ENCODE assay signal across 21 mouse cellular contexts in genomic region chr12:24778876-24779275, GRCm38 (mm10). TPM values are rescaled to one million over a fixed set of nuclear protein-coding genes. Genes with fewer than 3 reads are reported as not detected.
DNase-seq lines count a peak whose midpoint lies in the region; ATAC-seq and TF ChIP-seq lines count a peak whose summit lies in the region.
"Had no signal": no experiment of that assay in that cellular context is flagged by ENCODE, and none has a peak within 500 bp of the region (broad histone marks: within the 10 kb centered on the region; RNA-seq: fewer than 3 reads in every experiment).

No protein-coding gene starts in this region.

- no peak overlapping the region for H3K9ac ChIP-seq in heart, adult 2 months (ENCODE audit: low read depth, low read length)
- no peak overlapping the region for H3K9ac ChIP-seq in neural tube, embryonic 13.5 days
- no peak overlapping the region for H3K9ac ChIP-seq in neural tube, embryonic 15.5 days (replicated peaks)

- intact Hi-C loops in heart, adult 2 months (cut with DNase I): no loop called here

- no peak for TF ChIP-seq EP300 in heart, adult 2 months (IDR thresholded peaks at IDR 0.05; ENCODE audit: insufficient read depth, low read depth, low read length)

- peak; percentile 69 for DNase-seq in heart, adult 11 months
- no peak for DNase-seq in heart, adult 2 months
- DNase-seq in heart, embryonic 10.5 days (ENCODE audit: low spot score): peak; percentile 67
- no peak for DNase-seq in heart, postnatal 4 days
- DNase-seq: adrenal gland, adult 2 months; adrenal gland, adult 8-10 months; adrenal gland, postnatal 10 days; adrenal gland, postnatal 14 days; adrenal gland, postnatal 25 days; adrenal gland, postnatal 36 days; B cell, adult 2 months; cerebellum, adult 11 months; cerebellum, adult 11-12 months; cerebellum, adult 18-20 months had no signal

- no peak for ATAC-seq in neural tube, embryonic 13.5 days (ENCODE audit: low read depth)
- ATAC-seq in neural tube, embryonic 15.5 days (ENCODE audit: low FRiP score): no peak
- ATAC-seq: activated CD4-positive, CD25-positive, alpha-beta regulatory T cell, adult 4 months; CD4-positive, CD25-positive, alpha-beta regulatory T cell, adult 4 months; Patski had no signal

- H3K27ac ChIP-seq in heart, adult 2 months: no peak overlapping the region
- H3K27ac ChIP-seq in heart, embryonic 10.5 days: no peak overlapping the region
- H3K27ac ChIP-seq in neural tube, embryonic 13.5 days (replicated peaks): 0 out of 2 replicates have a peak overlapping the region, but pooled peaks have one; percentile 20
- no peak overlapping the region for H3K27ac ChIP-seq in neural tube, embryonic 15.5 days (replicated peaks)

- no peak for TF ChIP-seq POLR2A in heart, adult 2 months (IDR thresholded peaks at IDR 0.05; ENCODE audit: insufficient read depth, low read depth, low read length)

- no peaks in the 10 kb centered on the region for H3K27me3 ChIP-seq in heart, adult 2 months (ENCODE audit: control insufficient read depth, insufficient read depth, low read length)
- no peaks in the 10 kb centered on the region for H3K27me3 ChIP-seq in heart, embryonic 10.5 days (ENCODE audit: insufficient read depth, poor library complexity, severe bottlenecking)
- no peaks in the 10 kb centered on the region for H3K27me3 ChIP-seq in neural tube, embryonic 13.5 days
- no peaks in the 10 kb centered on the region for H3K27me3 ChIP-seq in neural tube, embryonic 15.5 days (replicated peaks)
- H3K27me3 ChIP-seq: CH12.LX, Patski had no signal

- no peaks in the 10 kb centered on the region for H3K4me1 ChIP-seq in heart, adult 2 months (ENCODE audit: control insufficient read depth, insufficient read depth, low read length)
- H3K4me1 ChIP-seq in heart, embryonic 10.5 days: 0 out of 2 replicates have a peak, but pooled peaks cover 4% of the 10 kb centered on the region
- H3K4me1 ChIP-seq in neural tube, embryonic 13.5 days (replicated peaks): peaks cover 16% of the 10 kb centered on the region
- H3K4me1 ChIP-seq in neural tube, embryonic 15.5 days: peaks cover 4% of the 10 kb centered on the region; the same call in 1 of the 2 replicates

- no peak overlapping the region for H3K4me2 ChIP-seq in neural tube, embryonic 13.5 days
- no peak overlapping the region for H3K4me2 ChIP-seq in neural tube, embryonic 15.5 days

- H3K36me3 ChIP-seq in heart, adult 2 months (ENCODE audit: control insufficient read depth, insufficient read depth, low read length): no peaks in the 10 kb centered on the region
- no peaks in the 10 kb centered on the region for H3K36me3 ChIP-seq in heart, embryonic 10.5 days
- no peaks in the 10 kb centered on the region for H3K36me3 ChIP-seq in neural tube, embryonic 13.5 days
- no peaks in the 10 kb centered on the region for H3K36me3 ChIP-seq in neural tube, embryonic 15.5 days
- H3K36me3 ChIP-seq: G1E had no signal

- H3K4me3 ChIP-seq in heart, adult 2 months: no peak overlapping the region
- H3K4me3 ChIP-seq in heart, embryonic 10.5 days: no peak overlapping the region
- H3K4me3 ChIP-seq in neural tube, embryonic 13.5 days: no peak overlapping the region
- H3K4me3 ChIP-seq in neural tube, embryonic 15.5 days (replicated peaks): no peak overlapping the region

- 92% methylated on average over 2 of the region's 2 CpGs for WGBS in heart, adult 2 months
- 77% methylated on average over 2 of the region's 2 CpGs for WGBS in heart, embryonic 10.5 days
- 72% methylated on average over 2 of the region's 2 CpGs for WGBS in neural tube, embryonic 13.5 days
- WGBS in neural tube, embryonic 15.5 days: 71% methylated on average over 2 of the region's 2 CpGs

- no peak for TF ChIP-seq CTCF in heart, adult 2 months (IDR thresholded peaks at IDR 0.05)

- H3K79me2 ChIP-seq in heart, adult 2 months (replicated peaks; ENCODE audit: control insufficient read depth, insufficient read depth, low read length): no peaks in the 10 kb centered on the region

- H3K9me3 ChIP-seq in heart, embryonic 10.5 days: no peaks in the 10 kb centered on the region
- H3K9me3 ChIP-seq in neural tube, embryonic 13.5 days: no peaks in the 10 kb centered on the region
- no peaks in the 10 kb centered on the region for H3K9me3 ChIP-seq in neural tube, embryonic 15.5 days (replicated peaks)
- H3K9me3 ChIP-seq: G1E had no signal

RNA-seq across cellular contexts. Expression of gene Mboat2, which starts 51.8 kb away (rescaled TPM):
- 10 to 100 TPM in 1 of 2 experiments, 1 to 10 TPM in 1; 8.4 to 12.3 TPM for total RNA-seq in heart, adult 2 months (2021)
- 3.8 and 16.8 TPM in 2 replicates for polyA plus RNA-seq in heart, adult 2 months (2012; rRNA removed)
- polyA plus RNA-seq in heart, embryonic 10.5 days (2016; fragmentation: Nextera tagmentation; extraction: Ambion mirVana): 35.7 and 37.0 TPM in 2 replicates
- 10 to 100 TPM; 17.5 to 19.9 TPM for total RNA-seq in heart, postnatal 4 days (2021)
- 72.1 and 79.1 TPM in 2 replicates for polyA plus RNA-seq in neural tube, embryonic 13.5 days (2015; fragmentation: Nextera tagmentation; extraction: Ambion mirVana)
- 58.8 and 61.9 TPM in 2 replicates for polyA plus RNA-seq in neural tube, embryonic 15.5 days (2015; fragmentation: Nextera tagmentation; extraction: Ambion mirVana)

Comparison
In these comparisons a context has a peak if more than half of its experiments do, and no peak if none do; other contexts are left out.
1. DNase-seq: peak in heart, adult 11 months (single experiment) and heart, embryonic 10.5 days (single experiment); none in heart, adult 2 months (0 of 2) and heart, postnatal 4 days (single experiment).